Comparison of ENCODE assay signal across 12 mouse cellular contexts in the genomic region with DNA sequence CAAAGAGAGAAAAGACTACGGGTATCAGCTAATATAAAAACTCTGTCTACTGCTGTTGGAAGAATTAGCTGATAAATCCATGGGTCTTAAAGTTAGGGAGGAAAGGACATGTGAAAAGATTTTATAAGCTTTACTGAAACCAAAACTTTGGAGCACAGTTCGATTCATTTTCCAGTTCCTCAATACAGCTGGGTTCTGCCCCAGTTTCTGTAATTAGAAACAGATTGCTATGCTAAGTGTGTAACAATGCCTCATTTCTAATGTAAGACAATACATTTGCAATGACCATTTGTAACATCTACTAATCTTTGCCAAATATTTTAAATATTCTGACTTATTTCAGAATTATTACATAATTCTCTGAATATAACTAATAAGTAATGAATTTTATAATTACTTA.
"Had no signal": no experiment of that assay in that cellular context is flagged by ENCODE, and none has a peak within 500 bp of the region (broad histone marks: within the 10 kb centered on the region; RNA-seq: fewer than 3 reads in every experiment).

No protein-coding gene starts in this region.

- H3K27ac ChIP-seq: left cerebral cortex, adult 2 months; limb, embryonic 13.5 days; liver, embryonic 15.5 days; neural tube, embryonic 12.5 days had no signal

- DNase-seq: kidney, adult 18-20 months; kidney, postnatal 10 days; kidney, postnatal 4 days; lung, adult 2 months; lung, postnatal 36 days; midbrain, embryonic 14.5 days; right cerebral cortex, postnatal 14 days; thymus, postnatal 36 days had no signal

- H3K4me3 ChIP-seq: left cerebral cortex, adult 2 months; limb, embryonic 13.5 days; liver, embryonic 15.5 days; neural tube, embryonic 12.5 days had no signal

- H3K4me1 ChIP-seq: liver, embryonic 15.5 days; neural tube, embryonic 12.5 days had no signal
